Mouse (Mus musculus) C2C12 (cell line): ENCODE data around the gene Slc30a9. TPM values are rescaled to one million over a fixed set of nuclear protein-coding genes. Genes with fewer than 3 reads are reported as not detected.

ENCODE experiments used
- H3K27me3 ChIP-seq: one replicate; pipeline ENCODE4 v1.6.1; 2011; ENCODE audit not compliant: control insufficient read depth, insufficient read depth, insufficient read length
- H3K36me3 ChIP-seq: one replicate; pipeline ENCODE4 v1.6.1; 2011; ENCODE audit not compliant: control insufficient read depth, insufficient read depth
- H3K4me3 ChIP-seq: one replicate; pipeline ENCODE4 v1.5.1; 2011; ENCODE audit warnings: mild to moderate bottlenecking, control low read depth; ENCODE audit not compliant: poor library complexity, insufficient read depth, severe bottlenecking
- H3K79me2 ChIP-seq: one replicate; pipeline ENCODE4 v1.6.1; 2011; ENCODE audit not compliant: control insufficient read depth, insufficient read depth
- H3K79me3 ChIP-seq: one replicate; pipeline ENCODE4 v1.6.1; 2011; ENCODE audit warnings: low read depth, control low read depth
- H3ac ChIP-seq: one replicate; pipeline ENCODE3; 2011; ENCODE audit warnings: low read depth; ENCODE audit not compliant: control insufficient read depth, insufficient read length
- CEBPB ChIP-seq: IDR thresholded peaks from one replicate; pipeline ENCODE4 v1.6.1; 2011; ENCODE audit warnings: low read depth, mild to moderate bottlenecking, control low read depth, moderate library complexity
- CTCF ChIP-seq: IDR thresholded peaks from one replicate; pipeline ENCODE4 v1.5.1; 2011; ENCODE audit not compliant: control insufficient read depth, insufficient read depth, insufficient read length
- FOSL1 ChIP-seq: IDR thresholded peaks from one replicate; pipeline ENCODE4 v1.8.0; 2011; ENCODE audit warnings: mild to moderate bottlenecking, low read length; ENCODE audit not compliant: poor library complexity, insufficient read depth, severe bottlenecking
- MAX ChIP-seq: IDR thresholded peaks from one replicate; pipeline ENCODE4 v1.6.1; 2011; ENCODE audit warnings: mild to moderate bottlenecking, control low read depth
- MYOD1 ChIP-seq: IDR thresholded peaks from one replicate; pipeline ENCODE4 v1.6.1; 2011; ENCODE audit warnings: low read depth; ENCODE audit not compliant: control insufficient read depth, insufficient read length
- MYOG ChIP-seq: IDR thresholded peaks from one replicate; pipeline ENCODE4 v1.6.1; 2011; ENCODE audit not compliant: control insufficient read depth, insufficient read length; ENCODE audit errors: extremely low read depth
- USF1 ChIP-seq: IDR thresholded peaks from one replicate; pipeline ENCODE4 v1.6.1; 2011; ENCODE audit warnings: low read depth, mild to moderate bottlenecking, control low read depth, moderate library complexity
- polyA plus RNA-seq: library from polyadenylated mRNA; unstranded; fragments of >200 nt; fragmentation: generic; extraction: Trizol; gene quantifications from one replicate; pipeline ENCODE4 v1.2.1, GENCODE M21; 2012; ENCODE audit warnings: missing spikeins

The Slc30a9 gene
- polyA plus RNA-seq, 1 experiment = 11.7 TPM

DNA sequence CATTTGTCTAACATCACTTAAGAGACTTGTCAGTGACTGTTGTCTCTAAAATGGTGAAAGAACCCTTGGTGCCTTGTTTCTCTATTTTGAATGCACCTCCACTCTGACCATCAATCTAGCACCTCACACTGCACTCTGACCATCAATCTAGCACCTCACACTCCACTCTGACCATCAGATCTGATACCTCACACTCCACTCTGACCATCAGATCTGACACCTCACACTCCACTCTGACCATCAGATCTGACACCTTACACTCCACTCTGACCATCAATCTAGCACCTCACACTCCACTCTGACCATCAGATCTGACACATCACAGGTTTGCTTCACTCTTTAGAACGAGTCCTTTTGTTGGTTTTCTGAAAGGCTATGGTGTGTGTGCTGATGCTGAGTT lies 17.3 kb downstream of the Slc30a9 start:
- H3ac ChIP-seq = no peak overlapping the region
- TF ChIP-seq USF1 (no peak), FOSL1 (no peak)
- H3K36me3 ChIP-seq = peaks cover 2% of the 10 kb centered on the region
- H3K27me3 ChIP-seq = no peaks in the 10 kb centered on the region
- no peak overlapping the region for H3K4me3 ChIP-seq
- H3K79me3 ChIP-seq = no peaks in the 10 kb centered on the region
- H3K79me2 ChIP-seq = no peaks in the 10 kb centered on the region

DNA sequence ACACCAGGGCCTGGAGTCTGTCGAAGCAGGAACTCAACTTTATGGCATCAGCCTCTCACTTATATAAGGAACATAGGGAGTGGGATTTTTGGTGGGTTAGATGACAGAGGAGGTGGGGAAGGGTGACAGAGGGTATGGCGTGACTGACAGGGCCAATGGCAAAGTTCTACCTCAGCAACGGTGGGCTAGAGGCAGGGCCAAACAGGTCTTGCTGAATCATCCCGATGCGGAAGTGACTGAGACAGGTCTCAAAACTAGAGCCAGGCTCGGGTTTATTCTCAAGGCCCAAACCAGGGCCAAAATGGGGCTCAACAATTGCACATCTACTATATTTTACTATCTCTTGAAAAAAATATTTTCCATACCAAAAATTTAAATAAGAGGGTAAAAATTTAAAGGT lies 34.1 kb downstream of the Slc30a9 start:
- no peak overlapping the region for H3K4me3 ChIP-seq
- no peak overlapping the region for H3ac ChIP-seq
- peaks cover 40% of the 10 kb centered on the region for H3K36me3 ChIP-seq
- H3K79me2 ChIP-seq = no peaks in the 10 kb centered on the region
- TF ChIP-seq CTCF (no peak), FOSL1 (no peak), CEBPB (no peak)
- H3K27me3 ChIP-seq = no peaks in the 10 kb centered on the region
- no peaks in the 10 kb centered on the region for H3K79me3 ChIP-seq

DNA sequence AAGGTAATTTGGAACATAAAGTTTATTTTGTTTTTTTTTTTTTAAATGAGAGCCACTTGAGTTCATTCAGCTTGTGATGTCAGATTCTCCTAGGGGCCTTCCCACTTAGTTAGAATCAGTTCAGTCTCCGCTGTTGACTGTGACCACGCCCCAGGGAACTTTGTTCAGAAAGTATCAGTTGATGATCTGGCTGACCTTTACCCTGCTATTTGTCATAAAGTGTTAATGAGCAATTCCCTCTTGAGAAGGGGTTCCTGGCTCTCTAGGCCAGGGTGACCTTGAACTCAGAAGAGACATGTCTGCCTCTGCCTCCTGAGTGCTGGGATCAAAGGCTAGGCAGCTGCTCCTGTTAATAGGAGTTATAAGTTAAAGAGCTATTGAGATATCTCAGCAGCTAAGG lies 40.3 kb downstream of the Slc30a9 start:
- Histone ChIP-seq H3K79me2 (no peaks in the 10 kb centered on the region), H3K4me3 (no peak overlapping the region), H3K27me3 (no peaks in the 10 kb centered on the region), H3ac (no peak overlapping the region), H3K36me3 (peaks cover 50% of the 10 kb centered on the region), H3K79me3 (no peaks in the 10 kb centered on the region)
- TF ChIP-seq CEBPB (no peak), FOSL1 (no peak), MYOD1 (no peak), MYOG (no peak), MAX (no peak), CTCF (no peak), USF1 (no peak)

DNA sequence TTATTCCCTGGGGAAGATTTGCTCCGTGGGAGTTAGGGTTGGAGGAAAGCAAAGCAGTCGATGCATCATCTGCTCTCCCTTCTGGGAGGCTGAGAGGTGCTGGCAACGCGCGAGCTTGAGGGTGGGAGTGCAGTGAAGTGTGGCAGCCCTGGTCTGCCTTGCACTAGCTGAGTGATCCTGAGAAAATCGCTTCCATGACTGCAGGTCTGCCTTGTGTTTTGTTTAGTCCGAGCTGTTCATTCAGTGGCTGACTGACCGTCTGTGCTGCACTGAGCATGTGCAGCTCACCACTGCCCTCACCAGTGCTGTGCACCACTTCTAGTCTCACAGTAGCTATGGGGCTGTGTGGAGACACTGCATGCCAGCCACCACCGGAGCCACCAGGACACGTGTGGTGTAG lies 42.2 kb downstream of the Slc30a9 start:
- Histone ChIP-seq H3K79me3 (no peaks in the 10 kb centered on the region), H3K4me3 (no peak overlapping the region), H3K79me2 (no peaks in the 10 kb centered on the region), H3ac (no peak overlapping the region), H3K27me3 (no peaks in the 10 kb centered on the region), H3K36me3 (peaks cover 53% of the 10 kb centered on the region)
- TF ChIP-seq USF1 (no peak), MYOG (no peak), CEBPB (no peak), MAX (no peak), CTCF (no peak), MYOD1 (no peak), FOSL1 (no peak)

DNA sequence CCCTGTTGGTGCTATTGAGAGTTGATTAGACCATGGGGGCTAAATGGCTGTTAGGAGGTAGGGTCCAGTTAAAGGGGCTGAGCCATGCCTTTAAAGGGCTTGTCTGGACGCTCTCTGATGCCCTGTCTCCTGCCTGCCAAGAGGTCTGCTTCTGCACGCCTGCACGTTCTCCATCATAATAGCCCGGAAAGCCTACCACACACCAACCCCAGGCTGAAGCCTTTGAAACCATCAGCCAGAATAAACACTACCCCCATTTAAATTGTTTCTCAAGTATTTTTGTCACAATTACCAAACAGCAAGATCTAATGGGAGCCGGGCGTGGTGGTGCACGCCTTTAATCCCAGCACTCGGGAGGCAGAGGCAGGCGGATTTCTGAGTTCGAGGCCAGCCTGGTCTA lies 55.6 kb downstream of the Slc30a9 start:
- Histone ChIP-seq H3ac (no peak overlapping the region), H3K79me3 (no peaks in the 10 kb centered on the region), H3K27me3 (no peaks in the 10 kb centered on the region), H3K36me3 (no peaks in the 10 kb centered on the region), H3K4me3 (no peak overlapping the region), H3K79me2 (no peaks in the 10 kb centered on the region)
- no peak for TF ChIP-seq MYOD1
- no peak for TF ChIP-seq CEBPB
- TF ChIP-seq CTCF = no peak
- TF ChIP-seq USF1 = no peak

DNA sequence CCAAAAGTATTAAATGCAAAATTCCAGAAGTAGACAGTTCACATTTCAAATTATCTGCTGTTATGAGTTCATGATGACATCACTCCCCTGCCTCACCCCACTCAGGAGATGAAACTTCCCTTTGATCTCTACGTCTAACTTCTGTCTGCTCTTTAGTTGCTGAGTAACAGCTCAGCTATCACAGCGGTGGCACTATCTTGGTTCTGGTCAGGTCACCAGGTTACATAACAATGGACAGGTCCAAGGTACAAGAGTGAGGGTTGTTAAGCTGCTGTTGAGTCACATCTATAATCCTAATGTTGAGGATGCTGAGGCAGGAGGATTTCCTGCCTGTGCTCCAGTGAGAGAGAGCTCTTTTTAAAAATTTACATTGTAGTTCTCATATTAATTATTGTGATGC lies 56.2 kb downstream of the Slc30a9 start:
- TF ChIP-seq CTCF = no peak
- no peak for TF ChIP-seq CEBPB
- no peak for TF ChIP-seq MYOG
- no peak for TF ChIP-seq FOSL1
- TF ChIP-seq MYOD1 = no peak
- no peak for TF ChIP-seq MAX
- no peak for TF ChIP-seq USF1
- no peaks in the 10 kb centered on the region for H3K79me3 ChIP-seq
- no peaks in the 10 kb centered on the region for H3K79me2 ChIP-seq
- no peak overlapping the region for H3K4me3 ChIP-seq
- no peaks in the 10 kb centered on the region for H3K27me3 ChIP-seq
- H3K36me3 ChIP-seq = no peaks in the 10 kb centered on the region
- H3ac ChIP-seq = no peak overlapping the region

DNA sequence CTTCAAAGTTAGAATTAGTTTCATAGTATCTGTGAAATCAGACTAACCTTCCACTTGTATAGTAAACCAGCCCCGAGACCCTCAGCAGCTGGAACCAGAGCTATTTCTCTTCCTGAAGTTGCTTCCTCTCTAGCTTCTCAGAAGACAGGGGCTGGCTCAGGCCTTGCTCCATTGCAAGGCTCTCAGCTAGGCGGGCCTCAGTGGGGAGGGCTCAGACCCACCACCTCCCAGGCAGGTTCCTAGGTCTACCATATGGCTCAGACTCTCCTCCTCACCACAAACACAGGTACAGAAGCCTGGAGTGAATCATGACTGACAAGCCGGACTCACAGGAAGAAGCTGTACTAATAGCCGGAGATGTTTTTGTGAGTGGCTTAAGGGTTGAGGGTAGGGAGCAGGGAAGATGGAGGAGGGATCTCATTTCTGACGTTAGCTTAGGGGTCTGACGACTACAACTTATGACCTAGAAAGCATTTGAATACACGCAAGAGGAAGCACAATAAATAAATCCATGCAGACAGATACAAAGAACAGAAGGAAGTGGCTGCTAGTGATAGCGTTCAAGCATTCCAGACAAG lies 70.4 kb downstream of the Slc30a9 start:
- Histone ChIP-seq H3K36me3 (no peaks in the 10 kb centered on the region), H3K4me3 (no peak overlapping the region), H3K27me3 (peaks cover 4% of the 10 kb centered on the region), H3ac (no peak overlapping the region), H3K79me2 (no peaks in the 10 kb centered on the region), H3K79me3 (no peaks in the 10 kb centered on the region)
- no peak for TF ChIP-seq CEBPB
- TF ChIP-seq CTCF = no peak
- no peak for TF ChIP-seq MAX
- TF ChIP-seq MYOD1 = no peak
- no peak for TF ChIP-seq MYOG
- no peak for TF ChIP-seq FOSL1
- TF ChIP-seq USF1 = no peak
